Mouse (Mus musculus) cortical plate, adult 2 months (tissue): Measurements from ENCODE around the gene Tmc5. TPM values are rescaled to one million over a fixed set of nuclear protein-coding genes. Genes with fewer than 3 reads are reported as not detected.

ENCODE experiments used
- H3K27ac ChIP-seq: fragments of 200-500 bp; 2 replicates; pipeline ENCODE4 v1.5.1; 2012; ENCODE audit warnings: low read length, control low read depth, inconsistent platforms; ENCODE audit not compliant: insufficient read depth
- H3K4me1 ChIP-seq: fragments of 200-500 bp; 2 replicates; pipeline ENCODE4 v1.6.1; 2011; ENCODE audit warnings: low read length; ENCODE audit not compliant: control insufficient read depth, insufficient read depth
- H3K4me3 ChIP-seq: fragments of 200-500 bp; 2 replicates; pipeline ENCODE4 v1.5.1; 2011; ENCODE audit warnings: mild to moderate bottlenecking, low read length, control low read depth; ENCODE audit not compliant: insufficient read depth
- CTCF ChIP-seq: fragments of 200-500 bp; IDR thresholded peaks from 2 replicates; pipeline ENCODE4 v1.5.1; 2011; ENCODE audit warnings: mild to moderate bottlenecking, control low read depth, low read length; ENCODE audit not compliant: insufficient read depth; ENCODE audit errors: extremely low read depth
- POLR2A ChIP-seq: fragments of 200-500 bp; IDR thresholded peaks from 2 replicates; pipeline ENCODE4 v1.6.1; 2011; ENCODE audit warnings: mild to moderate bottlenecking, low read length, control low read depth; ENCODE audit not compliant: insufficient read depth; ENCODE audit errors: extremely low read depth
- polyA plus RNA-seq: library from polyadenylated mRNA; depleted of rRNA; stranded (reverse); fragments of >200 nt; gene quantifications from 2 replicates; pipeline ENCODE4 v1.2.3, GENCODE M21; 2012

Tmc5 gene
- polyA plus RNA-seq, 1 experiment: 0.15 TPM

DNA sequence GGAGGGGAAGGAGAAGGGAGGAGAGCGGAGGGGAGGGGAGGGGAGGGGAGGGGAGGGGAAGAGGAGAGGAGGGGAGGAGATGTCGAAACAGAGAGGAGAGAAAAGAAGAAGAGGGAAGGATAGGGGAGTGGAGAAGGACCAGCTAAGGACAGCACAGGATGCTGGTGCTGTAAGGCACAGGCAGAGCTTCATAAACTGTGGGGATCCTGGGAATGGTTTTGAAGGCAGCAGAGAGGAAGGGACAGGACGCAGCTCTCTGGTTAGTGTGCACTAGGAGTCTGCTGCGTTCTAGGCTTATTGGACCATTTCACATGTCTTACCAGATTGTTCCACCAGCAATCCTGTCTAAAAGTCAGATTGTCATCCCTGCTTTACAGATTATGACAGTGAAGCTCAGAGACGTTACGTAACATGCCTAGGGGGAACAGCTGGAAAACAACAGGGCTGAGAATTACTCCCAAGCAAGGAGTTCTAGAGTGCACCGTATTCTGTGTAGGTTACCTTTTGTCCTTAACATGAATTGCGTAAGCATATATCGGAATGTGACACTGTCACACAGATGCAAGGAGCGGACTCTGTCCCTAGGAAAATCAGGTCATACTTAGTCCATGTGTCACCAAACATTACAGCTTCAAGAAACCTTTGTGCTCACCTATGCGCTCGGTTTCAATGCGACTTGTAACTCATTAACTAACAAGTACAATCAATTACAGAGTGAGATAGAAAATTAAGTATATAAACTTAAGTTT is 30.6 kb downstream of the Tmc5 start:
- H3K4me3 ChIP-seq: no peak overlapping the region
- no peaks in the 10 kb centered on the region for H3K4me1 ChIP-seq
- no peak for TF ChIP-seq CTCF
- TF ChIP-seq POLR2A: no peak
- no peak overlapping the region for H3K27ac ChIP-seq

GRCm38 (mm10) chr7:118633094-118633493 is 36.0 kb downstream of the Tmc5 start:
- H3K4me1 ChIP-seq: no peaks in the 10 kb centered on the region
- no peak overlapping the region for H3K27ac ChIP-seq
- TF ChIP-seq CTCF: no peak
- TF ChIP-seq POLR2A: no peak
- no peak overlapping the region for H3K4me3 ChIP-seq

DNA sequence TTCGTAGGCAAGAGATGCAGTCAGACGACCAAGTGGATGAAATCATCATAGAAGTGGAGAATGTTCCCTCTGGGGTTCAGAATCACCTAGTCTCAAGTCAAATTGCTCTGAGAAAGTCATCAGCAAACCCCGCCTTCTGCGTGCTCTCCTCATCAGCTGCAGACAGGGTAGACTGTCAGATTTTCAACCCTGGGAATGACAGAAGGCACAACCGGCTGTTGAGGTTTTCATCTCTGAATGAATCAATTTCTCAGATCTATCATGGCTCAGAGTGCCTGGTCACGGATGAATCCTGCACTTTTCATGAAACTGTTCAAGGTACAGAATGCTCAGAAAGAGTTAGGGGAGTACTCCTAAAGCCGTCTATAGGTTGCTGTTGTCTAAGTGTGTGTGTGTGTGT is 36.9 kb downstream of the Tmc5 start:
- Histone ChIP-seq H3K27ac (no peak overlapping the region), H3K4me1 (no peaks in the 10 kb centered on the region), H3K4me3 (no peak overlapping the region)
- no peak for TF ChIP-seq POLR2A

GRCm38 (mm10) chr7:118637466-118637865 is 40.4 kb downstream of the Tmc5 start:
- TF ChIP-seq POLR2A: no peak
- Histone ChIP-seq H3K27ac (no peak overlapping the region), H3K4me1 (no peaks in the 10 kb centered on the region), H3K4me3 (no peak overlapping the region)

- no peak overlapping the region for H3K27ac ChIP-seq
- H3K4me1 ChIP-seq: no peaks in the 10 kb centered on the region
- no peak for TF ChIP-seq POLR2A
- no peak for TF ChIP-seq CTCF
- H3K4me3 ChIP-seq: no peak overlapping the region
Measured at GRCm38 (mm10) chr7:118646237-118646636, 49.1 kb downstream of the Tmc5 start.

DNA sequence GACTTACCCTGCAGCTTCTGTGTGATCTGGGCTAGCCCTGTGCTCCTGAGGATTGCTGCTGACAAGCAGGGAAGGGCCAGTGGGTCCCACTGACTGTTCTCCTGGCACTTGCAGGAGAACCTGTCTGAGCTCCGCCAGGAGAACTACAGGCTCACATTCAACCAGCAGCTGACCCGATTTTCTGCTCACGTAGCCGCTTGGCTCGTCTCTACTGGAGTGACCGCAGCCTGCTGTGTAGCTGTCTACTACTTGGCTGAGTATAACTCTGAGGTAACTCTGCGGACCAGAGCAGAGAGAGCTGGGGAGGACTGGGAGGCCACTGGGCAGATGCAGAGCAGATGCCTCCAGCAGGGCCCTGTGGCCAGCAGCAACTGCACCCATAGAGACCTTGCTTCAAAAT is 52.2 kb downstream of the Tmc5 start:
- H3K27ac ChIP-seq: no peak overlapping the region
- no peak for TF ChIP-seq POLR2A
- no peak for TF ChIP-seq CTCF
- no peak overlapping the region for H3K4me3 ChIP-seq
- no peaks in the 10 kb centered on the region for H3K4me1 ChIP-seq

DNA sequence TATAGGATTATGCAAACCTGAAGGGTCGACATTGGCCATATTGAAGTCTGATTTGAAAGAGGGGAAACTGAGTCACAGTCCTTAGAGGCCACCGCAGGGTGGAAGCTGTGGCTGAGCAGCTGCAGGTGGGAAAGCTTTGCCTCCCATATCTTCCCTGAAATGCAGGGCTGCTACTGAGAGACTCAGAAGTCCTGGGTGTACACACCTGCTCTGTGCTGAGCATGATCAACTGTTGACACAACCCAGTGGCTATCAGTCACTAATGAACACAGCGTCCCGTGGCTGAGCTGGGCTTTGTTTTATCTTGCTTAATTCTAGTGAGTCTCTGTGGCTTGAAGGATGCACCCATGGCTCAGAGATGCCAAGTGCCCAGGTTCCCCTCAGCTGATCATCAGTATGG is 53.0 kb downstream of the Tmc5 start:
- no peak overlapping the region for H3K27ac ChIP-seq
- no peak for TF ChIP-seq POLR2A
- no peak for TF ChIP-seq CTCF
- no peaks in the 10 kb centered on the region for H3K4me1 ChIP-seq
- no peak overlapping the region for H3K4me3 ChIP-seq

- no peak overlapping the region for H3K27ac ChIP-seq
- H3K4me3 ChIP-seq: no peak overlapping the region
- no peaks in the 10 kb centered on the region for H3K4me1 ChIP-seq
- no peak for TF ChIP-seq POLR2A
- TF ChIP-seq CTCF: 0 out of 2 replicates have a peak, but pooled peaks have one; percentile 7
Measured at GRCm38 (mm10) chr7:118650891-118651290, 53.8 kb downstream of the Tmc5 start.

DNA sequence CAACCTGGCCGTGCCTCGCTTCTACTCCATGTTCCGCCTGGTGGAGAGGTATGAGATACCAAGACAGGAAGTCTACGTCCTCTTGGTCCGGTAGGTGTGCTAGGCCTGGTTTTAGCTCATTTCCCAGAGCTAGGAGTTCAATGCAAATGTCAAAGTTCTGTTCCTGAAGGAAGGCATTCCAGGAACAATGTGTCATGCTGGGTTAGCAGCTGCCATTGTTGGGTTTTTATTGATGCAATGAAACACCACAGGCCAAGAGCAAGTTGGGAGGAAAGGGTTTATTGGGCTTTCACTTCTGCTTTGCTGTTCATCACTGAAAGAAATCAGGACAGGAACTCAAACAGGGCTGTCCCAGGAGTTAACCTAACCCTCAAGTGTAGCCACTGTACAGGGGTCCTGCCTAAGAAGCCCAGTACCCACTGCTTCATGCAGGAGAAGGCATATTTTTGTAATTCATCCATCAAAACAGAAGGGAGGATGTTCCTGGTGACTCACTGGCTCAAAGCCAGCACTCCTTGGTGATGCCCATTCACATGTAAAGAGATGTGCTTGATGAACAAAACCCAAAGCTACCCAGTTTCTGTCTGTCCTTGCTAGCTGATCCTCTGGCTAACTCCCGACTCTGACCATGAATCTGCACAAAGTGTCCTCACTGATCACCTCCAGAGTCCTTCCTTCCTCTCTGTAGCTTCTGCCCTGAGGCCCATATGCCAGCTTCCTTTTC is 55.6 kb downstream of the Tmc5 start:
- Histone ChIP-seq H3K27ac (no peak overlapping the region), H3K4me1 (no peaks in the 10 kb centered on the region)
- TF ChIP-seq CTCF: no peak
- no peak for TF ChIP-seq POLR2A

GRCm38 (mm10) chr7:118656730-118657129 is 59.6 kb downstream of the Tmc5 start:
- H3K4me1 ChIP-seq: no peaks in the 10 kb centered on the region
- no peak overlapping the region for H3K27ac ChIP-seq
- no peak for TF ChIP-seq CTCF
- no peak for TF ChIP-seq POLR2A
- no peak overlapping the region for H3K4me3 ChIP-seq

More for the DNA sequence above, 55.6 kb downstream of the Tmc5 start:
- no peak overlapping the region for H3K4me3 ChIP-seq
